Mouse (Mus musculus): ENCODE data around the gene Traf1. TPM values are rescaled to one million over a fixed set of nuclear protein-coding genes. Genes with fewer than 3 reads are reported as not detected.

Traf1 gene
- polyA plus RNA-seq, 1 experiment from 2014 or later, result 61.4 TPM

GRCm38 (mm10) chr2:34902731-34903130 is 58.8 kb downstream of the Traf1 start:
- WGBS, result 71% methylated on average over 6 of the region's 6 CpGs
- Histone ChIP-seq H3K4me1 (ENCODE audit: insufficient read depth, low read depth, low read length) (peaks cover 14% of the 10 kb centered on the region), H3K27ac (ENCODE audit: low read length) (peak overlapping the region; percentile 74), H3K4me2 (replicated peaks; ENCODE audit: low read depth, low read length) (no peak overlapping the region), H3K36me3 (ENCODE audit: insufficient read depth, low read length) (no peaks in the 10 kb centered on the region), H3K9me3 (ENCODE audit: low read length) (no peaks in the 10 kb centered on the region), H3K27me3 (replicated peaks; ENCODE audit: insufficient read depth, low read length) (no peaks in the 10 kb centered on the region), H3K9ac (replicated peaks; ENCODE audit: low read depth) (no peak overlapping the region), H3K4me3 (ENCODE audit: low read depth, low read length) (no peak overlapping the region)
- TF ChIP-seq EP300 (IDR thresholded peaks at IDR 0.05), result no peak
- no peak for TF ChIP-seq CTCF (IDR thresholded peaks at IDR 0.05)
- DNase-seq (ENCODE audit: low spot score) (peak; percentile 51), ATAC-seq (no peak)

GRCm38 (mm10) chr2:34901726-34902125 is 59.8 kb downstream of the Traf1 start:
- Histone ChIP-seq H3K4me1 (ENCODE audit: insufficient read depth, low read depth, low read length) (peaks cover 11% of the 10 kb centered on the region), H3K4me3 (ENCODE audit: low read depth, low read length) (no peak overlapping the region), H3K9ac (replicated peaks; ENCODE audit: low read depth) (no peak overlapping the region), H3K27me3 (replicated peaks; ENCODE audit: insufficient read depth, low read length) (no peaks in the 10 kb centered on the region), H3K4me2 (replicated peaks; ENCODE audit: low read depth, low read length) (no peak overlapping the region), H3K36me3 (ENCODE audit: insufficient read depth, low read length) (no peaks in the 10 kb centered on the region), H3K27ac (ENCODE audit: low read length) (no peak overlapping the region), H3K9me3 (ENCODE audit: low read length) (no peaks in the 10 kb centered on the region)
- ATAC-seq (no peak), DNase-seq (ENCODE audit: low spot score) (no peak)
- 73% methylated on average over 4 of the region's 4 CpGs for WGBS
- TF ChIP-seq CTCF (IDR thresholded peaks at IDR 0.05), result peak; percentile 22; the same call in 1 of the 2 replicates
- no peak for TF ChIP-seq EP300 (IDR thresholded peaks at IDR 0.05)

- no peak overlapping the region for H3K27ac ChIP-seq (ENCODE audit: low read length)
- no peak for ATAC-seq
- peaks cover 11% of the 10 kb centered on the region for H3K4me1 ChIP-seq (ENCODE audit: insufficient read depth, low read depth, low read length)
- H3K4me2 ChIP-seq (replicated peaks; ENCODE audit: low read depth, low read length), result no peak overlapping the region
- H3K36me3 ChIP-seq (ENCODE audit: insufficient read depth, low read length), result no peaks in the 10 kb centered on the region
- H3K4me3 ChIP-seq (ENCODE audit: low read depth, low read length), result no peak overlapping the region
- 89% methylated on average over 1 of the region's 1 CpGs for WGBS
- TF ChIP-seq EP300 (IDR thresholded peaks at IDR 0.05), result no peak
- no peak for TF ChIP-seq CTCF (IDR thresholded peaks at IDR 0.05)
- H3K27me3 ChIP-seq (replicated peaks; ENCODE audit: insufficient read depth, low read length), result no peaks in the 10 kb centered on the region
- DNase-seq (ENCODE audit: low spot score), result no peak
- no peak overlapping the region for H3K9ac ChIP-seq (replicated peaks; ENCODE audit: low read depth)
- H3K9me3 ChIP-seq (ENCODE audit: low read length), result no peaks in the 10 kb centered on the region
Observed at GRCm38 (mm10) chr2:34900412-34900811, 61.2 kb downstream of the Traf1 start.

- H3K27ac ChIP-seq (ENCODE audit: low read length), result no peak overlapping the region
- no peak overlapping the region for H3K4me2 ChIP-seq (replicated peaks; ENCODE audit: low read depth, low read length)
- ATAC-seq (no peak), DNase-seq (ENCODE audit: low spot score) (no peak)
- no peaks in the 10 kb centered on the region for H3K9me3 ChIP-seq (ENCODE audit: low read length)
- no peak overlapping the region for H3K9ac ChIP-seq (replicated peaks; ENCODE audit: low read depth)
- H3K27me3 ChIP-seq (replicated peaks; ENCODE audit: insufficient read depth, low read length), result no peaks in the 10 kb centered on the region
- WGBS, result 84% methylated on average over 11 of the region's 11 CpGs
- H3K36me3 ChIP-seq (ENCODE audit: insufficient read depth, low read length), result no peaks in the 10 kb centered on the region
- no peak overlapping the region for H3K4me3 ChIP-seq (ENCODE audit: low read depth, low read length)
- peaks cover 11% of the 10 kb centered on the region for H3K4me1 ChIP-seq (ENCODE audit: insufficient read depth, low read depth, low read length)
- TF ChIP-seq CTCF (IDR thresholded peaks at IDR 0.05) (no peak), EP300 (IDR thresholded peaks at IDR 0.05) (no peak)
Observed at GRCm38 (mm10) chr2:34899682-34900081, 61.9 kb downstream of the Traf1 start.

- Histone ChIP-seq H3K4me1 (ENCODE audit: insufficient read depth, low read depth, low read length) (peaks cover 1% of the 10 kb centered on the region; the same call in 1 of the 2 replicates), H3K9ac (replicated peaks; ENCODE audit: low read depth) (no peak overlapping the region), H3K27ac (ENCODE audit: low read length) (no peak overlapping the region), H3K4me3 (ENCODE audit: low read depth, low read length) (no peak overlapping the region), H3K9me3 (ENCODE audit: low read length) (no peaks in the 10 kb centered on the region), H3K27me3 (replicated peaks; ENCODE audit: insufficient read depth, low read length) (no peaks in the 10 kb centered on the region), H3K4me2 (replicated peaks; ENCODE audit: low read depth, low read length) (no peak overlapping the region), H3K36me3 (ENCODE audit: insufficient read depth, low read length) (no peaks in the 10 kb centered on the region)
- DNase-seq (ENCODE audit: low spot score) (peak; percentile 85), ATAC-seq (peak; percentile 71)
- no peak for TF ChIP-seq EP300 (IDR thresholded peaks at IDR 0.05)
- TF ChIP-seq CTCF (IDR thresholded peaks at IDR 0.05), result peak; percentile 86
- 19% methylated on average over 10 of the region's 10 CpGs for WGBS
Observed at GRCm38 (mm10) chr2:34897820-34898219, 63.8 kb downstream of the Traf1 start.

GRCm38 (mm10) chr2:34896821-34897460 is 64.6 kb downstream of the Traf1 start:
- H3K4me3 ChIP-seq (ENCODE audit: low read depth, low read length), result no peak overlapping the region
- no peaks in the 10 kb centered on the region for H3K36me3 ChIP-seq (ENCODE audit: insufficient read depth, low read length)
- H3K27me3 ChIP-seq (replicated peaks; ENCODE audit: insufficient read depth, low read length), result no peaks in the 10 kb centered on the region
- H3K9ac ChIP-seq (replicated peaks; ENCODE audit: low read depth), result no peak overlapping the region
- ATAC-seq, result no peak
- no peak overlapping the region for H3K27ac ChIP-seq (ENCODE audit: low read length)
- no peak for DNase-seq (ENCODE audit: low spot score)
- H3K4me2 ChIP-seq (replicated peaks; ENCODE audit: low read depth, low read length), result no peak overlapping the region
- WGBS, result 80% methylated on average over 17 of the region's 17 CpGs
- no peak for TF ChIP-seq CTCF (IDR thresholded peaks at IDR 0.05)
- TF ChIP-seq EP300 (IDR thresholded peaks at IDR 0.05), result no peak
- no peaks in the 10 kb centered on the region for H3K4me1 ChIP-seq (ENCODE audit: insufficient read depth, low read depth, low read length)
- H3K9me3 ChIP-seq (ENCODE audit: low read length), result no peaks in the 10 kb centered on the region

Measured in lung, postnatal 0 days (tissue).